Mouse (Mus musculus) myocyte (in vitro differentiated cells): ENCODE results near the gene Slc9a2. TPM values are rescaled to one million over a fixed set of nuclear protein-coding genes. Genes with fewer than 3 reads are reported as not detected.

ENCODE experiments used
- H3K27me3 ChIP-seq: one replicate; pipeline ENCODE4 v1.6.1; 2011; ENCODE audit not compliant: control insufficient read depth, insufficient read depth, insufficient read length
- H3K36me3 ChIP-seq: one replicate; pipeline ENCODE4 v1.6.1; 2011; ENCODE audit not compliant: control insufficient read depth, insufficient read depth
- H3K4me2 ChIP-seq: one replicate; pipeline ENCODE4 v1.6.1; 2011; ENCODE audit warnings: low read depth, control low read depth
- H3K4me3 ChIP-seq: one replicate; pipeline ENCODE4 v1.5.1; 2011; ENCODE audit warnings: mild to moderate bottlenecking, control low read depth, moderate library complexity
- H3K79me2 ChIP-seq: one replicate; pipeline ENCODE4 v1.6.1; 2011; ENCODE audit not compliant: control insufficient read depth, insufficient read depth
- H3ac ChIP-seq: one replicate; pipeline ENCODE4 v1.6.1; 2011; ENCODE audit not compliant: control insufficient read depth, insufficient read length
- CEBPB ChIP-seq: IDR thresholded peaks from 2 replicates; pipeline ENCODE4 v1.6.1; 2011; ENCODE audit warnings: mild to moderate bottlenecking, moderate library complexity; ENCODE audit not compliant: poor library complexity, insufficient read depth, severe bottlenecking
- E2F4 ChIP-seq: IDR thresholded peaks from one replicate; pipeline ENCODE4 v1.6.1; 2011; ENCODE audit warnings: mild to moderate bottlenecking, control low read depth, moderate library complexity; ENCODE audit not compliant: insufficient read depth
- MAX ChIP-seq: IDR thresholded peaks from one replicate; pipeline ENCODE4 v1.6.1; 2011; ENCODE audit warnings: low read depth, mild to moderate bottlenecking, control low read depth
- MYOD1 ChIP-seq, 3 experiments: IDR thresholded peaks; one replicate each; pipeline ENCODE4 v1.6.1; 2011; ENCODE audit warnings: control low read depth in 2 of 3, low read depth in 2 of 3, mild to moderate bottlenecking in 2 of 3, moderate library complexity in 1 of 3; ENCODE audit not compliant: insufficient read length in 2 of 3, control insufficient read depth in 1 of 3
- MYOG ChIP-seq, 3 experiments: IDR thresholded peaks; one replicate each; pipeline ENCODE4 v1.6.1; 2011; ENCODE audit warnings: control low read depth in 2 of 3, low read depth in 2 of 3, mild to moderate bottlenecking in 2 of 3; ENCODE audit not compliant: insufficient read length in 2 of 3, control insufficient read depth in 1 of 3, insufficient read depth in 1 of 3
- POLR2A ChIP-seq: IDR thresholded peaks from one replicate; pipeline ENCODE4 v1.6.1; 2011; ENCODE audit warnings: low read depth, mild to moderate bottlenecking, control low read depth, moderate library complexity; ENCODE audit not compliant: insufficient read length
- POLR2AphosphoS2 ChIP-seq: IDR thresholded peaks from one replicate; pipeline ENCODE4 v1.6.1; 2011; ENCODE audit warnings: low read depth, control low read depth; ENCODE audit not compliant: insufficient read length
- REST ChIP-seq: IDR thresholded peaks from one replicate; pipeline ENCODE4 v1.6.1; 2011; ENCODE audit warnings: mild to moderate bottlenecking, control low read depth, moderate library complexity; ENCODE audit not compliant: insufficient read depth, insufficient read length
- SRF ChIP-seq: IDR thresholded peaks from one replicate; pipeline ENCODE4 v1.6.1; 2011; ENCODE audit warnings: low read depth; ENCODE audit not compliant: control insufficient read depth, insufficient read length
- TCF12 ChIP-seq: IDR thresholded peaks from one replicate; pipeline ENCODE4 v1.6.1; 2011; ENCODE audit warnings: mild to moderate bottlenecking, control low read depth; ENCODE audit not compliant: poor library complexity, insufficient read depth, severe bottlenecking
- TCF3 ChIP-seq: IDR thresholded peaks from one replicate; pipeline ENCODE4 v1.6.1; 2011; ENCODE audit warnings: low read depth, control low read depth; ENCODE audit not compliant: insufficient read length
- USF1 ChIP-seq: IDR thresholded peaks from one replicate; pipeline ENCODE4 v1.6.1; 2011; ENCODE audit warnings: low read depth, mild to moderate bottlenecking, control low read depth, moderate library complexity
- polyA plus RNA-seq: library from polyadenylated mRNA; unstranded; fragments of >200 nt; fragmentation: generic; extraction: Trizol; gene quantifications from one replicate; pipeline ENCODE4 v1.2.1, GENCODE M21; 2012; ENCODE audit warnings: missing spikeins

Gene Slc9a2
- polyA plus RNA-seq, 1 experiment, result 2.4 TPM

GRCm38 (mm10) chr1:40764042-40764441 lies 83.7 kb downstream of the Slc9a2 start:
- Histone ChIP-seq H3K4me2 (no peak overlapping the region), H3K79me2 (no peaks in the 10 kb centered on the region), H3K36me3 (no peaks in the 10 kb centered on the region), H3ac (no peak overlapping the region), H3K27me3 (no peaks in the 10 kb centered on the region), H3K4me3 (no peak overlapping the region)
- TF ChIP-seq REST (no peak), TCF3 (no peak), SRF (no peak), POLR2AphosphoS2 (no peak), CEBPB (no peak), USF1 (no peak), E2F4 (no peak), TCF12 (no peak), MAX (no peak), POLR2A (no peak), MYOD1 (IDR thresholded peaks at IDR 0.05; ENCODE audit: control insufficient read depth in 1 of 3, insufficient read length in 2 of 3, low read depth in 2 of 3) (no peak), MYOG (IDR thresholded peaks at IDR 0.05; ENCODE audit: control insufficient read depth in 1 of 3, insufficient read depth in 1 of 3, insufficient read length in 2 of 3, low read depth in 2 of 3) (no peak)

GRCm38 (mm10) chr1:40764701-40765275 lies 84.4 kb downstream of the Slc9a2 start:
- no peak overlapping the region for H3ac ChIP-seq
- no peak overlapping the region for H3K4me2 ChIP-seq
- H3K36me3 ChIP-seq, result no peaks in the 10 kb centered on the region
- no peak overlapping the region for H3K4me3 ChIP-seq
- no peaks in the 10 kb centered on the region for H3K27me3 ChIP-seq
- no peaks in the 10 kb centered on the region for H3K79me2 ChIP-seq
- no peak for TF ChIP-seq MYOG (IDR thresholded peaks at IDR 0.05; ENCODE audit: control insufficient read depth in 1 of 3, insufficient read depth in 1 of 3, insufficient read length in 2 of 3, low read depth in 2 of 3)
- TF ChIP-seq USF1, result no peak
- no peak for TF ChIP-seq MAX

DNA sequence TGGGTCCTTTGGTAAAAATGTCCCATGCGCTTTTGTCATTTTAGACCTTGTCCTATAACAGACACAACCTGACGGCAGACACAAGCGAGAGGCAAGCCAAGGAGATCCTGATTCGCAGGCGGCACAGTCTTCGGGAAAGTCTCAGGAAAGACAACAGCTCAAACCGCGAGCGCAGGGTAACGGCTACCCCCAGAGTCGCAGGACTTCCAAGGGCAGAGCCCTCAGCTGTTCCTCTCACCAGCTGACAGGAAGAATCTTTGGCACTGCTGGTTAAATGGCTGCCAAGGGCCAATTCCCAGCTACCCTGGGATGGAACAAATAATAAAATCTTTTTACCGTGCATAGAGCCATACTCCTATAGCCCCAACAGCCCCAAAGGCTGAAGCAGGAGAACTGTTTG lies 85.1 kb downstream of the Slc9a2 start:
- H3K4me3 ChIP-seq, result no peak overlapping the region
- H3K79me2 ChIP-seq, result no peaks in the 10 kb centered on the region
- no peak overlapping the region for H3ac ChIP-seq
- H3K4me2 ChIP-seq, result no peak overlapping the region
- no peaks in the 10 kb centered on the region for H3K36me3 ChIP-seq
- TF ChIP-seq TCF12 (peak; percentile 11), POLR2AphosphoS2 (no peak), MYOG (IDR thresholded peaks at IDR 0.05; ENCODE audit: control insufficient read depth in 1 of 3, insufficient read depth in 1 of 3, insufficient read length in 2 of 3, low read depth in 2 of 3) (peak in 2 of 3 experiments; percentile 11 to 83), TCF3 (no peak), MAX (no peak), REST (no peak), MYOD1 (IDR thresholded peaks at IDR 0.05; ENCODE audit: control insufficient read depth in 1 of 3, insufficient read length in 2 of 3, low read depth in 2 of 3) (peak in 2 of 3 experiments; percentile 7 to 46)
- no peaks in the 10 kb centered on the region for H3K27me3 ChIP-seq

- H3K4me2 ChIP-seq, result no peak overlapping the region
- TF ChIP-seq E2F4, result no peak
- no peak for TF ChIP-seq MAX
- TF ChIP-seq TCF3, result no peak
- TF ChIP-seq POLR2AphosphoS2, result no peak
- TF ChIP-seq MYOD1 (IDR thresholded peaks at IDR 0.05; ENCODE audit: control insufficient read depth in 1 of 3, insufficient read length in 2 of 3, low read depth in 2 of 3), result no peak
- no peak for TF ChIP-seq CEBPB
- no peak for TF ChIP-seq REST
- no peak for TF ChIP-seq POLR2A
- TF ChIP-seq USF1, result no peak
- TF ChIP-seq TCF12, result no peak
- no peak for TF ChIP-seq SRF
- TF ChIP-seq MYOG (IDR thresholded peaks at IDR 0.05; ENCODE audit: control insufficient read depth in 1 of 3, insufficient read depth in 1 of 3, insufficient read length in 2 of 3, low read depth in 2 of 3), result no peak
These were observed 87.2 kb downstream of the Slc9a2 start for GRCm38 (mm10) chr1:40767588-40767987.

GRCm38 (mm10) chr1:40768606-40769005 lies 88.2 kb downstream of the Slc9a2 start:
- TF ChIP-seq SRF (no peak), MYOG (IDR thresholded peaks at IDR 0.05; ENCODE audit: control insufficient read depth in 1 of 3, insufficient read depth in 1 of 3, insufficient read length in 2 of 3, low read depth in 2 of 3) (no peak), E2F4 (no peak), POLR2AphosphoS2 (no peak), MAX (no peak), USF1 (no peak), MYOD1 (IDR thresholded peaks at IDR 0.05; ENCODE audit: control insufficient read depth in 1 of 3, insufficient read length in 2 of 3, low read depth in 2 of 3) (no peak), REST (no peak), POLR2A (no peak), TCF3 (no peak)
- H3K36me3 ChIP-seq, result no peaks in the 10 kb centered on the region

More at GRCm38 (mm10) chr1:40767588-40767987, 87.2 kb downstream of the Slc9a2 start:
- no peaks in the 10 kb centered on the region for H3K36me3 ChIP-seq
- no peak overlapping the region for H3ac ChIP-seq
- H3K27me3 ChIP-seq, result no peaks in the 10 kb centered on the region
- no peaks in the 10 kb centered on the region for H3K79me2 ChIP-seq
- no peak overlapping the region for H3K4me3 ChIP-seq

More at GRCm38 (mm10) chr1:40768606-40769005, 88.2 kb downstream of the Slc9a2 start:
- H3K4me3 ChIP-seq, result no peak overlapping the region
- no peak overlapping the region for H3K4me2 ChIP-seq
- no peaks in the 10 kb centered on the region for H3K79me2 ChIP-seq
- no peak overlapping the region for H3ac ChIP-seq
- H3K27me3 ChIP-seq, result no peaks in the 10 kb centered on the region
